Mouse (Mus musculus) monocyte, adult 5-6 weeks (primary cell): ENCODE data around the gene Lrba. TPM values are rescaled to one million over a fixed set of nuclear protein-coding genes. Genes with fewer than 3 reads are reported as not detected.

ENCODE experiments used
- ATAC-seq: fragments of 153-309, 156-312 bp; replicated peaks from 2 replicates; pipeline ENCODE4 v1.8.0; 2017; ENCODE audit warnings: mild to moderate bottlenecking; ENCODE audit not compliant: low TSS enrichment, insufficient number of reproducible peaks, severe bottlenecking, poor library complexity, low FRiP score
- total RNA-seq: library from RNA; stranded (forward); fragments of 200-1000, 200-491, 200-594 nt; gene quantifications from 3 replicates; pipeline ENCODE4 v1.2.3, GENCODE M21; 2017

The Lrba gene
- total RNA-seq, 1 experiment from 2014 or later, result 21.8 TPM

DNA sequence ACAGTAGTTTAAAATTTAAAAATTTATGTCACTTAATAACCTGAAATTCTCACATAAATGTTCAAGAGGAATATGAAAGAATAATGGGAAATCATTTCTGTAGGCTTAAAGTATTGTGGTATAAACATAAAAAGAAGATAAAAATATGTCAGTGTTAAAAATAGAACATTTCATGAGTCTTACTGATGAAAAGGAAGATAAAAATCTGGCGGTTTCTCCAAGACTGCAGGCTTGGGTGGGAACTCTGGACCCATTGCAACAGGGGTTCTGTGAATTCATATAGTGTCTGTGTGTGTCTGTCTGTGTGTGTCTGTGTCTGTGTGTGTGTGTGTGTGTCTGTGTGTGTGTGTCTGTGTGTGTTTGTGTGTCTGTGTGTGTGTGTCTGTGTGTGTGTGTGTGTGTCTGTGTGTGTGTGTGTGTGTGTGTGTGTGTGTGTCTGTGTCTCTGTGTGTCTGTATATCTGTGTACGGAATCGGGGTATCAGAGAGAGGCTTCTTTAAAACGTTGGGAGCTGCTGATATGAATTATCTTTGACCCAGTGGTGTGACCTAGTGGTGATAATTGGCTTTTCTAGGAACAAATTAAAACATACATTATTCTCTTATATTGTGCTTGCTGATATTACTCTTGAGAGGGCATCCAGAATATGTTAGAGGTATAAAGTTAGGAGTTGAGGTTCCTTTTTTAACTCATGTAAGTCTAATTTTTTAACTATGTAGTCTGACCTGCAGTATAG is 402.7 kb downstream of the Lrba start:
- ATAC-seq, result no peak

GRCm38 (mm10) chr3:86629379-86629778 is 404.9 kb downstream of the Lrba start:
- no peak for ATAC-seq

DNA sequence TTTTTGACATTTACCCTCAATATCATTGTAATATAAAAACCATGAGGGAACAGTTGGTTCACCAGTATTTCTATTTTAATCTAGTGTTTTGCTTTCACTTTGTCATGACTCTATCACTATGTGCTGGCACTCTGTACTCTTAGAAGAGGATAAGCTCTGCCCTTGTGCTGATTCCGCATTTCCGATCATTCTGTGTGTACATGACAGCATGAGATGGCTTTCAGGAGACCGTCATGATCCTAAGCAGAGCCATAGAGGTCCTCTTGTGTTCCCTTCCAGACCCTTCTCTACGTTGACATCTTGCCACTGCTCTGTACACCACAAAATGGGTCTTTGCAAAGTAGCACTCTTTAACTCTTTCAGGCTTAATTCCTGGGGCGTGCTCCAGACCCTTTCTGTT is 411.0 kb downstream of the Lrba start:
- no peak for ATAC-seq

GRCm38 (mm10) chr3:86635940-86636339 is 411.5 kb downstream of the Lrba start:
- ATAC-seq, result no peak

GRCm38 (mm10) chr3:86638552-86639348 is 414.3 kb downstream of the Lrba start:
- ATAC-seq, result no peak

DNA sequence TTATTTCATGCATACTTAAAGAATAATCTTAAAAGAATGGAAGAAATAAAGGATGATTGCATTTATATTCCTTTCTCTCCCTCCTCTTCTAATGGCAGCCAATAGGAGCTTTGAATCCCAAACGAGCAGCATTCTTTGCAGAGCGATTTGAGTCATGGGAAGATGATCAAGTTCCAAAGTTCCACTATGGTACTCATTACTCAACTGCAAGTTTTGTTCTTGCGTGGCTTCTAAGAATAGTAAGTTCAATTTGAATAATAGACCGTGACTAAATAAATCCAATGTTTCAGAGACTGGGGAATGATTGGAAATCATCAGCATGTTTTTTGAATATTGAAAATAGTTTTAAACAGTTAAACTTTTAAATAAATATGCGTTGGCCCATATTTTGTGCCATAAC is 416.9 kb downstream of the Lrba start:
- ATAC-seq, result no peak

DNA sequence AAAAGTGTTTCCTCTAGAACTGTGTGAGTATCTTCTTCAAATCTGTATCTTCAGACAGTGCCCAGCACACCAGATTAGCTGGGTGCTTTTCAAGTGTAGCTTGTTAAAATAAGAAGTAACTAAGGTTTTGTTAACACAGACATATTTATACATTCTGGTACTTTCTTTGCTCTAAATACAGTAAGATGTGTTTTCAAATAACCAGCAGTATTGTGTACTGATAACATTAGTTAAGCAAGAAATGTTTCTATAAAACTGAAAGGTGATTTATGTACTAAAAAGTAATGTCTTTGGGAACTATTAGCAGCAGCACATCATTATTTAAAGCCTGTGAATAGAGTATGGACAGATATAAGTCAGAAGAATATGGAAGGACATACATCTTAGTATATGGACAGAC is 417.3 kb downstream of the Lrba start:
- ATAC-seq, result no peak

DNA sequence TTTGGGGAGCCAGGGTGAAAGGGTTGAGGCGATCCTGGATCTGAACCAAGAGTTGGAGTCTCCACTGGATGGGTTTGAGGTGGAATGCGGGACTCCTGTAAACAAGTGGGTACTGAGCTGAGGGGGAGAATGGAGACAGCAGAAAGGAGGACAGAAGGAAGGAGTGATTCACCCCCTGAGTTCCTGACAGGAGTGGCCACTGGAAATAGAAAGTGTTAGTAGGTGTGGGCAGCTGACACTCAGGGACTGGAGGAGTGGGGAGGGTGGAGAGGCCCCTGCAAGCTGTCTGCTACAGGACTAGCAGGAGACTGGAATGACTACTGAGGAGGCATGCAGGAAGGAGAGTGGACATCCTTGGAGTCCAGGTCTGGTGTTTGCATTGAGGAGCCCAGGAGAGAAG is 422.3 kb downstream of the Lrba start:
- no peak for ATAC-seq

DNA sequence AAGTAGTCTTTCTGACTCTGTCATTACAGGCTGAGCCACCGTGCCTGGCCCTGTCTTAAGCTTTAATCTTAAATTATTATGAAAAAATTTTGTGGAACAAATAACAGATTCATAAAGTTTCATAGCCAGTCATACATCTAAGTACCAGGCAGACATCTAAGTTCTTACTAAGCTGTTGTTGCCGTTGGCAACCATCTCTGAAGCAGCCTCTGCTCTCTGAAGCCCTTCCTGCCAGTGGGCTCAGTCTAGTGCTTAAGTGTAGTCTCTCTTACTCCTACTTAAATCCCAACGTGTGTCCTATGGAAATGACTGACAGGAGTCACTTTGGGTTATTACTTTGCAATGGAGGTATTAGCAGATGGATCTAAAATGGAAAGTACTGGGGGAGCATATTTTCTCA is 426.5 kb downstream of the Lrba start:
- no peak for ATAC-seq

DNA sequence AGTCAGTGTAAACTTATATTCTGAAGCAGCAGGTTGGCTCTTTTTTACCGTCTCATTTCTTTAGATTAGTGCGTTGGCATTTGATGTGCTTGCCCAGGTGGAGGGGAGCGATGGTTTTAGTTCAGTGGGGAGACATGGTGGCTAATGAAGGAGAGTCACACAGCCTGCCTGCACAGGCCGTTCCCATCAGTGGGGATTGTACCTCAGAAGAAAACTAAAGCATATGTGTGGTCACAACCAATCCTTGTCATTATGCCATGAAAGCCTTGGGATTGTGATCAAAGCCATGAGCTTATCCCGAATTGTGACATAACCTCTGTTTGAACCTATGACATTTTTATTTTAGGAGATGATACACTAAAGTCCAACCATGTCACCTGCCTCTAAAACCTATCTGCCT is 434.8 kb downstream of the Lrba start:
- ATAC-seq, result no peak

GRCm38 (mm10) chr3:86664399-86664798 is 439.9 kb downstream of the Lrba start:
- no peak for ATAC-seq

GRCm38 (mm10) chr3:86668146-86668545 is 443.7 kb downstream of the Lrba start:
- no peak for ATAC-seq

- ATAC-seq, result no peak
Measured at GRCm38 (mm10) chr3:86677573-86678155, 453.2 kb downstream of the Lrba start.

DNA sequence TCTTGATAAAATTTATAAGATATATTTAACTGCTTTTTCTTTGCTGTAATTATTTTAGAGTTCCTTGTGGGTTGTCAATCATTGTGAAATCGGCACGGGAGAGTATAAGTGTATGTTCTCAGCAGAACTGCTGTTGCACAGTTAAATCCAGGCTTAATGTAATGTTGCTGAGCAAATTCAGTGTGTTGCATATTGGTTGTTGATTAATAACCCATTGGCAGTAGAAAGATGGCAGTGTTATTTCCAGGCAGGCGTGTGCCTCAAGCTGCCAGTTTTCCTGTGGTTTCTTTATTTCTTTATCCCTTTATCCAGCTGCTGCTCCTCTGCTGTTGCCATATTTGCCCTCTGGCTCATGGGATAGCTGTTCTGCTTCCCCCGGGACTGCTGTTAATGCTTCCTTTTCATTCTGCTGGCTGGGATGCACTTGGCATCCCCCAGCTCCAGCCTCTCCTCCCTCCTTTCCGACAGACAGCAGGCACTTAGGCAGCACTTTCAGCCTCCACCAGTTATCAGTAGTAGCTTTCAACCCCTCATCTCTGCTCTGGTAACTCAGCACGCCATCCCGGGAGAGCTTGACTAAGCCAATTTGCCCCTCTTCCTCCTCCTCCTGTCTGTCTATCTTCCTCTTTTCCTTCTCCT is 463.2 kb downstream of the Lrba start:
- no peak for ATAC-seq

DNA sequence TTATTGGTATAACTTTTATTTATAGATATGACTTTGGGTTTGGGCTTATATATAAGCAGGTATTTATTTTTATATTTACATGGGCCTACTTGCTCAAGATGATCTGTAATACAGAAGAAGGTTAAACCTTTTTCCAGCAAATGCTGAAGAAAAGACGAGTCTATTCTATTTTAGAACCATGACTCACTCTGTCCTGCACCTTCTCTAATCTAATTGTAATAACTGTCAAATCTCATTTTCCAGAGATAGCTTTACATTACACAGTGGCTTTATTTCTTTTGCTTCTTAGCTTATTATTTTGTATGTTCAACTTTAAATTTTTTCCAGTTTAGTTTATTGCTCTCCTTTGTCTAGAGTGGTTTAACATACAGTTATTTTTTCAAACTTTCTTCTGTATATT is 464.0 kb downstream of the Lrba start:
- no peak for ATAC-seq

DNA sequence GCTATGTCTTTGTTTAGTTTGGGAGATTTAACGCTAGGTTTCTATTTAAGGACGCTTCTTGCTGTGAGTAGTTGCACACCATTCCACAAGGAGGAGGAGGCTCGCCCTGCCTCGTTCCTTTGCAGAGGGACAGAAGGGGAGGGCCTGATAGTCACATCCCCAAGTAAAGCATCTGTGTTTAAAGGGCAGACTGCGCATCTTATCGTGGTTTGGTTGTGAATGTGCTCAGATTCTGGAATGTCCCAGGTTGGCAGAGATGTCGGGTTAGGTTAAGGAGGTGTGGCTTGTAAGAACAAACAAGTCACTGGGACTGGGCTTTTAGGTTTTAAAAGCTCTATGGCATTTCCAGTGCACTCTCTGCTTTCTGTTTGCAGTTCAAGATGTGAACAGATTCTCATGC is 464.8 kb downstream of the Lrba start:
- no peak for ATAC-seq

DNA sequence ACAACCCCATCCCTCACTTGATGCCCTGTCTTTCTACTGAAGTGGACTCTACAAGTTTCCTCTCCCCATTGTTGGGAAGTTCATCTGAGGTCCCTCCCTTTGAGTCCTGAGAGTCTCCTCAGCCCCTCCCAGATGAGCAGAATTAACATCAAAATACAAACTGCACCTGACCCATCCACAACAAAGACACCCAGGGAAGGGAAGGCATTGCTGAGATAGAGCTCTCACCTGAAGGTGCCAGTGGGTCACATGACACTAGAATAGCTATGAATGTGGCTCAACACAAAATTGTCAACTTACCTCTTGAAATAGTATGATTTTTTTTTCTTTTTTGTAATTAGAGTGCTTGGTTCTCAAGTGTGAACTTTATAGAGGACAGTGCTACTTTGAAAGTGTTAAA is 468.3 kb downstream of the Lrba start:
- ATAC-seq, result no peak

DNA sequence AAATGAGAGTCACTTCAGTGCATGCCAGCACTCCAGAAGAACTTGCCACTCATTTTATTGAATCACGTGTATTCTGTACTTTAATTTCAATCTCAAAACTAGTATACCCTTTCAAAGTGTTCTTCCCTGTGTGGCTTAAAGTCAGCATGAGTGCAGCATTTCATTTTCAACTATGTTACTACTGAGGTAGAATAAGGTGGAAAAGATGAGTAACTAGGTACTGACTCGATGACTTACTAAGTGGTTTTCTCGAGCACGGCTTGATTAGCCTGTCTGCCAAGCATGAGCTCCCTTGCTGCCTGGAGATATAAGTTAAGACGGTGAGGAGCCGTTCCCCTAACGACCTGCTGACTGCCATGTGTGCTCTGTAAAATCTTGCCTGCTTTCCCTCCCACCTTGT is 469.1 kb downstream of the Lrba start:
- ATAC-seq, result no peak

- ATAC-seq, result no peak
Measured at GRCm38 (mm10) chr3:86698947-86699346, 474.5 kb downstream of the Lrba start.
